Comparison of ENCODE assay signal across 8 mouse cellular contexts in genomic region chrX:94121161-94121856, GRCm38 (mm10). TPM values are rescaled to one million over a fixed set of nuclear protein-coding genes. Genes with fewer than 3 reads are reported as not detected.
DNase-seq lines count a peak whose midpoint lies in the region; ATAC-seq lines count a peak whose summit lies in the region.

No protein-coding gene starts in this region.

- H3K27me3 ChIP-seq in embryonic facial prominence, embryonic 14.5 days (replicated peaks; ENCODE audit: control insufficient read depth, insufficient read depth, low read length), result peaks cover 18% of the 10 kb centered on the region
- peaks cover 63% of the 10 kb centered on the region for H3K27me3 ChIP-seq in hindbrain, embryonic 13.5 days
- H3K27me3 ChIP-seq in limb, embryonic 15.5 days, result peaks cover 15% of the 10 kb centered on the region

- peak; percentile 7 for DNase-seq in cerebellum, adult 9-11 months
- no peak for DNase-seq in cerebellum, adult 11 months
- peak; percentile 39 for DNase-seq in NIH3T3 (ENCODE audit: low read depth)
- DNase-seq in embryonic facial prominence, embryonic 14.5 days (ENCODE audit: low spot score), result peak; percentile 34
- peak; percentile 55 for DNase-seq in naive thymus-derived CD4-positive, alpha-beta T cell, adult 2 months (ENCODE audit: low read depth)
- peak; percentile 17 for DNase-seq in thymus, postnatal 14 days

- WGBS in embryonic facial prominence, embryonic 14.5 days, result 24% methylated on average over 24 of the region's 24 CpGs
- 18% methylated on average over 24 of the region's 24 CpGs for WGBS in hindbrain, embryonic 13.5 days
- WGBS in limb, embryonic 15.5 days, result 19% methylated on average over 24 of the region's 24 CpGs

- H3K9ac ChIP-seq in embryonic facial prominence, embryonic 14.5 days (ENCODE audit: low read depth, low read length), result peak overlapping the region; percentile 96
- H3K9ac ChIP-seq in hindbrain, embryonic 13.5 days, result peak overlapping the region; percentile 88
- peak overlapping the region; percentile 35; the same call in 1 of the 2 replicates for H3K9ac ChIP-seq in limb, embryonic 15.5 days

- H3K4me3 ChIP-seq in embryonic facial prominence, embryonic 14.5 days (ENCODE audit: low read depth, low read length), result peak overlapping the region; percentile 62
- H3K4me3 ChIP-seq in hindbrain, embryonic 13.5 days, result peak overlapping the region; percentile 58
- peak overlapping the region; percentile 55 for H3K4me3 ChIP-seq in limb, embryonic 15.5 days

- H3K4me1 ChIP-seq in embryonic facial prominence, embryonic 14.5 days (ENCODE audit: control insufficient read depth, insufficient read depth, low read length), result no peaks in the 10 kb centered on the region
- H3K4me1 ChIP-seq in hindbrain, embryonic 13.5 days (replicated peaks), result peaks cover 6% of the 10 kb centered on the region
- H3K4me1 ChIP-seq in limb, embryonic 15.5 days, result no peaks in the 10 kb centered on the region

- H3K36me3 ChIP-seq in embryonic facial prominence, embryonic 14.5 days (ENCODE audit: control insufficient read depth, insufficient read depth, low read length), result no peaks in the 10 kb centered on the region
- H3K36me3 ChIP-seq in hindbrain, embryonic 13.5 days, result no peaks in the 10 kb centered on the region
- no peaks in the 10 kb centered on the region for H3K36me3 ChIP-seq in limb, embryonic 15.5 days

- H3K27ac ChIP-seq in embryonic facial prominence, embryonic 14.5 days (replicated peaks; ENCODE audit: low read depth, low read length), result peak overlapping the region; percentile 99
- H3K27ac ChIP-seq in hindbrain, embryonic 13.5 days, result peak overlapping the region; percentile 99
- H3K27ac ChIP-seq in limb, embryonic 15.5 days, result peak overlapping the region; percentile 99

- peak overlapping the region; percentile 64 for H3K4me2 ChIP-seq in embryonic facial prominence, embryonic 14.5 days (ENCODE audit: low read depth, low read length)
- H3K4me2 ChIP-seq in hindbrain, embryonic 13.5 days, result peak overlapping the region; percentile 67
- peak overlapping the region; percentile 46 for H3K4me2 ChIP-seq in limb, embryonic 15.5 days

- no peak for ATAC-seq in embryonic facial prominence, embryonic 14.5 days (ENCODE audit: low read depth)
- ATAC-seq in hindbrain, embryonic 13.5 days (ENCODE audit: low FRiP score), result no peak
- no peak for ATAC-seq in limb, embryonic 15.5 days (ENCODE audit: insufficient number of reproducible peaks, low FRiP score, low TSS enrichment, low read depth)

- no peaks in the 10 kb centered on the region for H3K9me3 ChIP-seq in embryonic facial prominence, embryonic 14.5 days (ENCODE audit: control insufficient read depth, low read length)
- H3K9me3 ChIP-seq in hindbrain, embryonic 13.5 days, result no peaks in the 10 kb centered on the region
- H3K9me3 ChIP-seq in limb, embryonic 15.5 days, result no peaks in the 10 kb centered on the region

RNA-seq across cellular contexts. Expression of gene Zfx, which starts 2.2 kb away (rescaled TPM):
- 35.7 and 37.2 TPM in 2 replicates for polyA plus RNA-seq in embryonic facial prominence, embryonic 14.5 days (2014; fragmentation: Nextera tagmentation; extraction: Ambion mirVana)
- polyA plus RNA-seq in hindbrain, embryonic 13.5 days (2015; fragmentation: Nextera tagmentation; extraction: Ambion mirVana), result 23.6 and 26.0 TPM in 2 replicates
- polyA plus RNA-seq in limb, embryonic 15.5 days (2015; fragmentation: Nextera tagmentation; extraction: Ambion mirVana), result 33.1 and 33.5 TPM in 2 replicates

Comparison
In these comparisons a context has a peak if more than half of its experiments do, and no peak if none do; other contexts are left out.
1. H3K9ac ChIP-seq: peak in every context shown above with its lines; median percentile 96 in embryonic facial prominence, embryonic 14.5 days; 88 in hindbrain, embryonic 13.5 days; 35 in limb, embryonic 15.5 days.